Mouse (Mus musculus) ES-E14 (cell line): ENCODE results near the gene Sesn2.

Experiments
- CHD2 ChIP-seq: IDR thresholded peaks from 2 replicates; pipeline ENCODE4 v1.6.1; 2014; ENCODE audit warnings: mild to moderate bottlenecking, low read depth, low read length, inconsistent platforms
- HCFC1 ChIP-seq: IDR thresholded peaks from 2 replicates; pipeline ENCODE4 v1.6.1; 2012; ENCODE audit warnings: low read length, inconsistent platforms, borderline replicate concordance; ENCODE audit not compliant: insufficient read depth
- MAFK ChIP-seq: IDR thresholded peaks from 2 replicates; pipeline ENCODE4 v1.6.1; 2014; ENCODE audit warnings: mild to moderate bottlenecking, low read depth, low read length, inconsistent platforms; ENCODE audit not compliant: insufficient read depth
- ZC3H11A ChIP-seq: IDR thresholded peaks from 2 replicates; pipeline ENCODE4 v1.6.1; 2012; ENCODE audit warnings: low read depth, mild to moderate bottlenecking, inconsistent platforms, low read length, borderline replicate concordance
- ZNF384 ChIP-seq: IDR thresholded peaks from 2 replicates; pipeline ENCODE4 v1.6.1; 2012; ENCODE audit warnings: low read depth, low read length, inconsistent platforms

GRCm38 (mm10) chr4:132512080-132512479 lies 1.8 kb upstream of the Sesn2 start:
- TF ChIP-seq CHD2 (no peak), ZC3H11A (no peak), ZNF384 (no peak), MAFK (no peak), HCFC1 (no peak)
